ENCODE assay signal across 10 mouse cellular contexts in genomic region chr7:3705911-3706310, GRCm38 (mm10). TPM values are rescaled to one million over a fixed set of nuclear protein-coding genes. Genes with fewer than 3 reads are reported as not detected.
DNase-seq lines count a peak whose midpoint lies in the region; ATAC-seq lines count a peak whose summit lies in the region.
"Had no signal": no experiment of that assay in that cellular context is flagged by ENCODE, and none has a peak within 500 bp of the region (broad histone marks: within the 10 kb centered on the region; RNA-seq: fewer than 3 reads in every experiment).

No protein-coding gene starts in this region.

- no peaks in the 10 kb centered on the region for H3K9me3 ChIP-seq in heart, embryonic 10.5 days
- no peaks in the 10 kb centered on the region for H3K9me3 ChIP-seq in hindbrain, embryonic 14.5 days (ENCODE audit: control insufficient read depth, low read length)
- H3K9me3 ChIP-seq in midbrain, embryonic 15.5 days: no peaks in the 10 kb centered on the region

- peak overlapping the region; percentile 94; the same call in 1 of the 2 replicates for H3K27ac ChIP-seq in heart, embryonic 10.5 days
- no peak overlapping the region for H3K27ac ChIP-seq in hindbrain, embryonic 14.5 days
- H3K27ac ChIP-seq in midbrain, embryonic 15.5 days: no peak overlapping the region

- DNase-seq in heart, embryonic 10.5 days (ENCODE audit: low spot score): no peak
- no peak for DNase-seq in heart, adult 9 months (ENCODE audit: low spot score in 2 of 2)
- peak; percentile 29 for DNase-seq in ZHBTc4 (ENCODE audit: low read depth, low spot score)
- DNase-seq in hindbrain, embryonic 14.5 days (ENCODE audit: low spot score): no peak
- DNase-seq in adrenal gland, adult 18-20 months (ENCODE audit: low spot score in 2 of 2): no peak
- DNase-seq in layer of hippocampus, adult 11-12 months (ENCODE audit: low spot score): no peak
- no peak for DNase-seq in cerebellum, adult 18-20 months
- DNase-seq: gastrocnemius, postnatal 10 days; right cerebral cortex, adult 18-20 months had no signal

- H3K36me3 ChIP-seq in heart, embryonic 10.5 days: peaks cover 46% of the 10 kb centered on the region
- H3K36me3 ChIP-seq in hindbrain, embryonic 14.5 days (replicated peaks; ENCODE audit: control insufficient read depth, insufficient read depth): peaks cover 45% of the 10 kb centered on the region
- peaks cover 9% of the 10 kb centered on the region; the same call in 1 of the 2 replicates for H3K36me3 ChIP-seq in midbrain, embryonic 15.5 days (replicated peaks)

- peak overlapping the region; percentile 78 for H3K9ac ChIP-seq in hindbrain, embryonic 14.5 days
- peak overlapping the region; percentile 73 for H3K9ac ChIP-seq in midbrain, embryonic 15.5 days

- peak overlapping the region; percentile 98 for H3K4me2 ChIP-seq in hindbrain, embryonic 14.5 days (replicated peaks)
- H3K4me2 ChIP-seq in midbrain, embryonic 15.5 days: peak overlapping the region; percentile 84

- WGBS in heart, embryonic 10.5 days: 43% methylated on average over 6 of the region's 6 CpGs
- WGBS in hindbrain, embryonic 14.5 days: 45% methylated on average over 6 of the region's 6 CpGs
- 33% methylated on average over 6 of the region's 6 CpGs for WGBS in midbrain, embryonic 15.5 days

- ATAC-seq in hindbrain, embryonic 14.5 days (ENCODE audit: low FRiP score): no peak
- no peak for ATAC-seq in midbrain, embryonic 15.5 days (replicated peaks)

- H3K4me1 ChIP-seq in heart, embryonic 10.5 days: peaks cover 8% of the 10 kb centered on the region
- peaks cover 30% of the 10 kb centered on the region for H3K4me1 ChIP-seq in hindbrain, embryonic 14.5 days (replicated peaks; ENCODE audit: control insufficient read depth, insufficient read depth, low read length)
- peaks cover 27% of the 10 kb centered on the region for H3K4me1 ChIP-seq in midbrain, embryonic 15.5 days

- peak overlapping the region; percentile 77 for H3K4me3 ChIP-seq in heart, embryonic 10.5 days
- peak overlapping the region; percentile 74 for H3K4me3 ChIP-seq in hindbrain, embryonic 14.5 days (replicated peaks; ENCODE audit: low read length)
- peak overlapping the region; percentile 79 for H3K4me3 ChIP-seq in midbrain, embryonic 15.5 days

- H3K27me3 ChIP-seq in heart, embryonic 10.5 days (ENCODE audit: insufficient read depth, poor library complexity, severe bottlenecking): no peaks in the 10 kb centered on the region
- H3K27me3 ChIP-seq in hindbrain, embryonic 14.5 days (ENCODE audit: control insufficient read depth, insufficient read depth, low read length): no peaks in the 10 kb centered on the region
- no peaks in the 10 kb centered on the region for H3K27me3 ChIP-seq in midbrain, embryonic 15.5 days (replicated peaks)

RNA-seq across cellular contexts. Expression of gene Rps9, which starts 2.1 kb away (rescaled TPM):
- polyA plus RNA-seq in heart, embryonic 10.5 days (2016; fragmentation: Nextera tagmentation; extraction: Ambion mirVana): 973 and 1,162 TPM in 2 replicates
- polyA plus RNA-seq in hindbrain, embryonic 14.5 days (2014; fragmentation: Nextera tagmentation; extraction: Ambion mirVana): 732 and 840 TPM in 2 replicates
- 701 and 709 TPM in 2 replicates for polyA plus RNA-seq in midbrain, embryonic 15.5 days (2015; fragmentation: Nextera tagmentation; extraction: Ambion mirVana)
- 100 to 1,000 TPM; 858 to 933 TPM for total RNA-seq in adrenal gland, adult 18-20 months (2021)

RNA-seq across cellular contexts. Expression of gene Mboat7, which starts 12.6 kb away (rescaled TPM):
- polyA plus RNA-seq in heart, embryonic 10.5 days (2016; fragmentation: Nextera tagmentation; extraction: Ambion mirVana): 32.7 and 40.4 TPM in 2 replicates
- polyA plus RNA-seq in hindbrain, embryonic 14.5 days (2014; fragmentation: Nextera tagmentation; extraction: Ambion mirVana): 80.4 and 93.7 TPM in 2 replicates
- polyA plus RNA-seq in midbrain, embryonic 15.5 days (2015; fragmentation: Nextera tagmentation; extraction: Ambion mirVana): 103 and 110 TPM in 2 replicates
- total RNA-seq in adrenal gland, adult 18-20 months (2021): 10 to 100 TPM; 61.3 to 82.9 TPM

RNA-seq across cellular contexts. Expression of gene Tsen34, which starts 13.2 kb away (rescaled TPM):
- 221 and 268 TPM in 2 replicates for polyA plus RNA-seq in heart, embryonic 10.5 days (2016; fragmentation: Nextera tagmentation; extraction: Ambion mirVana)
- polyA plus RNA-seq in hindbrain, embryonic 14.5 days (2014; fragmentation: Nextera tagmentation; extraction: Ambion mirVana): 263 and 275 TPM in 2 replicates
- 301 and 329 TPM in 2 replicates for polyA plus RNA-seq in midbrain, embryonic 15.5 days (2015; fragmentation: Nextera tagmentation; extraction: Ambion mirVana)
- 100 to 1,000 TPM in 1 of 2 experiments, 10 to 100 TPM in 1; 87.7 to 105 TPM for total RNA-seq in adrenal gland, adult 18-20 months (2021)

RNA-seq across cellular contexts. Expression of gene Pirb, which starts 14.3 kb away (rescaled TPM):
- 0.05 and 0.16 TPM in 2 replicates for polyA plus RNA-seq in heart, embryonic 10.5 days (2016; fragmentation: Nextera tagmentation; extraction: Ambion mirVana)
- 0.23 and 0.47 TPM in 2 replicates for polyA plus RNA-seq in hindbrain, embryonic 14.5 days (2014; fragmentation: Nextera tagmentation; extraction: Ambion mirVana)
- 0.33 and 0.43 TPM in 2 replicates for polyA plus RNA-seq in midbrain, embryonic 15.5 days (2015; fragmentation: Nextera tagmentation; extraction: Ambion mirVana)
- total RNA-seq in adrenal gland, adult 18-20 months (2021): 1 to 10 TPM; 3.0 to 5.6 TPM

RNA-seq across cellular contexts. Expression of gene Tmc4, which starts 28.6 kb away (rescaled TPM):
- 5.4 and 8.5 TPM in 2 replicates for polyA plus RNA-seq in heart, embryonic 10.5 days (2016; fragmentation: Nextera tagmentation; extraction: Ambion mirVana)
- 3.5 and 4.4 TPM in 2 replicates for polyA plus RNA-seq in hindbrain, embryonic 14.5 days (2014; fragmentation: Nextera tagmentation; extraction: Ambion mirVana)
- polyA plus RNA-seq in midbrain, embryonic 15.5 days (2015; fragmentation: Nextera tagmentation; extraction: Ambion mirVana): 6.2 and 6.7 TPM in 2 replicates
- total RNA-seq in adrenal gland, adult 18-20 months (2021): 10 to 100 TPM; 11.0 to 12.9 TPM
